Mouse (Mus musculus) E14TG2a.4 (cell line): ENCODE measurements around the gene Foxn4.

ENCODE experiments used
- H3K27me3 ChIP-seq: 2 replicates; pipeline ENCODE4 v1.6.1; 2014; ENCODE audit warnings: low read length, control low read depth; ENCODE audit not compliant: insufficient read depth
- H3K36me3 ChIP-seq: 2 replicates; pipeline ENCODE4 v1.6.1; 2014; ENCODE audit warnings: low read length, control low read depth; ENCODE audit not compliant: insufficient read depth
- H3K4me1 ChIP-seq: replicated peaks from 2 replicates; pipeline ENCODE4 v1.6.1; 2014; ENCODE audit warnings: low read depth, low read length, control low read depth
- H3K4me3 ChIP-seq: replicated peaks from 2 replicates; pipeline ENCODE4 v1.5.1; 2014; ENCODE audit warnings: mild to moderate bottlenecking, low read length
- H3K9me3 ChIP-seq: 2 replicates; pipeline ENCODE4 v1.6.1; 2014; ENCODE audit warnings: low read length, control low read depth
- CTCF ChIP-seq: conservative IDR thresholded peaks from 2 replicates; pipeline ENCODE4 v1.5.1; 2014; ENCODE audit warnings: low read length
- NANOG ChIP-seq: IDR thresholded peaks from 2 replicates; pipeline ENCODE4 v1.6.1; 2014; ENCODE audit warnings: borderline replicate concordance, low read length, mixed read lengths
- POU5F1 ChIP-seq: IDR thresholded peaks from 2 replicates; pipeline ENCODE4 v1.6.1; 2014; ENCODE audit warnings: low read length, borderline replicate concordance

Foxn4 gene

DNA sequence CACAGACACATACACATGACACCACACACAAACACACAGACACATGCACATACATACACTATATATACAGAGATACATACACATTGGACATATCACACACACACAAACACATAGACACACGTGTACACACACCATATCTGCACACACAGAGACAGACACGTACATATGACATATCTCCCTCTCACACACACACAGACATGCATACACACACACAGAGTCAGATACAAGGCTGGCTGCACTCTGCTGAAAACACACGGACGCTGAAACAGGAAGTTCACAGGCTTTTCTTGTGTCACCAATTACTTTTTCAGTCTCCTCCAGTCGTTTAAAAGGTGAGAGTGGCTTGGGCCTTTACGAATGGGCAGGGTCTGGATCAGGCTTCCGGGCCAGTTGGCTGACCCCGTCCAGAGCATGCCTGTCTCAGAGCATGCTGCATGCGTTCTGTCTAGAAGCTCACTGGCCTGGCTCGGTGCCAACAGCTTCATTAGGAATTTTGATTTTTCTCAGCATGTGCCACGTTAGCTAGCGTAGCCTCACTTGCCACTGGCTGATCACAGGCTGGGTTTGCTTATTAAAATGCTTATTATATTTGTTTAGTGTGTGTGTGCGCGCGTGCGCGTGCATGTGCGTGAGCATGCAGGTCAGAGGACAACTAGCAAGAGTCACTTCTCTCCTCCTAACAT is 24.7 kb upstream of the Foxn4 start:
- no peak for TF ChIP-seq POU5F1
- TF ChIP-seq CTCF, result no peak
- H3K27me3 ChIP-seq, result peaks cover 16% of the 10 kb centered on the region
- no peak overlapping the region for H3K4me3 ChIP-seq
- H3K9me3 ChIP-seq, result no peaks in the 10 kb centered on the region
- peaks cover 36% of the 10 kb centered on the region for H3K4me1 ChIP-seq
- no peaks in the 10 kb centered on the region for H3K36me3 ChIP-seq

DNA sequence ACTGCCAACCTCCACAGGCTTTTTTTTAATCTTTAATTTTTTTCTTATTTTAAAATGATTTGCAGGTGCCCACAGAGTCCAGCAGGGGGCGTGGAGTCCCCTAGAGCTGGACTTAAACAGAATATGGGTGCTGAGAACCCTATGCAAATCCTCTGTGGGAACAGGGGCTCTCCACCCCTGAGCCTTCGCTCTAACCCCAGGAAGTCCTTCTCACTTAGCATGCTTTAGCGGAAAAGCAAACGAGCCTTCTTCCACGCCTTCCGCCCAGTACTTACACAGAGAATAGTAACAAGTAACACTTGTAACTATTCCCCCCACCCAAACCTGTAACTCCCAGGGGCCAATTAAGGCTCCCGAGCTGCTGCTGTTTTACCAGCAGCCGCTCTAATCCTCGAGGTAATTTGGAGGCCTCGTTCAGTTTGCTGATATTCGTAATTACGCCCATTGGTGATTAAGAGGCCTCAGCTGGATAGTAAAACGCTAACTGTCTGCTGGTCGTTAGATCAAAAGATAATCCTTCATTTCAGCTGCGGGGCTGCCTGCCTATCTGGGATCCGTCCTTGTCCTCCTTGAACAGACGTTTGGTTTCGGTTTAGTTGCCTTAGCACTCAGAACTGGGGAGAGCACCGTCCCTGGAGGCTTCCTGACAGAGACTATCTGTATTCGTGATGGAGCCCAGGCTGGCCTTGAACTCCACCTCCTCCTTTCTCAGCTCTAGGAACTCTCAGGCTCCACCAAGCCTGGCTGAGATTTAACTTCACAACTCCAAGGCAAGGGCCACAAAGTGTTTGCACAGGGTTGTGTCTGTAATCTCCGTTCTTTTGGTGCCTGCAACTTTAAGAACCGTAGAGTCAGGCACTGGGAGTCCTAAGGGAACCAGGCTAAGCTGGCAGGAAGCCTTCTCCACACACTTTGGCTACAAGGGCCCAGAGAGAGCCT is 23.4 kb upstream of the Foxn4 start:
- Histone ChIP-seq H3K4me3 (peak overlapping the region; percentile 29), H3K4me1 (peaks cover 36% of the 10 kb centered on the region), H3K9me3 (no peaks in the 10 kb centered on the region), H3K27me3 (peaks cover 13% of the 10 kb centered on the region), H3K36me3 (no peaks in the 10 kb centered on the region)
- TF ChIP-seq CTCF, result peak; percentile 63
- TF ChIP-seq POU5F1, result no peak

DNA sequence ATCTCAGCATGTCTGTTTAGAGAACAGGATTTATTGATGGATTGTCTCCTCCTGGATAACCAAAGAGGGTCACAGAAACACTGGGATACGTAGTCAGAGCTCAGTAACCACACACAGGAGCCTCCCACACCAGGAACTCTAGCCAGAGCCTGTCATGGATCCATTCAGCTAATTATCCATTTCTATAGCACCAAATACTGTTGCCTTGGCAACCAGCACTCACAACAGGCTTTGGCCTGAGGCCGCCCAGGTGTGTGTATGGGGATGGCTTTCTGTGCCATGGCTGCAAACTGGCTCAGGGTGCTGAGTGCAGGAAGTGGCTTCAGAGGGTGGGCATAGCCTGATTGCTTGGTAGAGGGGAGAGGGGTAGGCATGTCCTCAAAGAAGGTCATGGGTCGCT is 16.4 kb upstream of the Foxn4 start:
- no peak for TF ChIP-seq CTCF
- no peak for TF ChIP-seq NANOG
- no peak for TF ChIP-seq POU5F1
- no peaks in the 10 kb centered on the region for H3K9me3 ChIP-seq
- no peaks in the 10 kb centered on the region for H3K36me3 ChIP-seq
- peaks cover 19% of the 10 kb centered on the region for H3K27me3 ChIP-seq
- peaks cover 40% of the 10 kb centered on the region for H3K4me1 ChIP-seq
- no peak overlapping the region for H3K4me3 ChIP-seq

DNA sequence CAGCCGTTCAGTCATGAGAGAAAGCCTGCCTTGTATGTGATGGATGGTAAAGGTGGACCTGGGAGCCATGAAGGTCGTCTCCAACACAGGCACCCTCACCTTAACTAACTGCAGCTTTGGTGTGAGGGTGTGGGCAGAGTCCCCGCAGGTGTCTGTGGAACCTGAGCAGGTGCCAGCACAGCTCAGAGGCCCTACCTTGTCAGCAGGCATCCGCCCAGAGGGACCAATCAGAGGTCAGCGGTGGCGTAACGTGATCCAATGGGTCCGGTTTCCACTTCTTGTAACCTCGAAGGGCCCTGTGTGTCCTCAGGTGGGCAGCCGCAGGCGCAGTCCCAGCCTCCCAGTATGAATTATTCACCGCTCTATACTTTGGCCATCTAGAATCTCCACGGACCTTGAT is 15.3 kb upstream of the Foxn4 start, which contains the start of gene Myo1h:
Myo1h (plus strand) TSS at position 293 of the 400 bp plus-strand sequence.
- Histone ChIP-seq H3K9me3 (no peaks in the 10 kb centered on the region), H3K36me3 (no peaks in the 10 kb centered on the region), H3K27me3 (peaks cover 19% of the 10 kb centered on the region), H3K4me3 (peak within 1 kb of the TSS; percentile 65), H3K4me1 (peaks cover 44% of the 10 kb centered on the region)
- TF ChIP-seq NANOG, result no peak
- no peak for TF ChIP-seq POU5F1
- no peak for TF ChIP-seq CTCF

DNA sequence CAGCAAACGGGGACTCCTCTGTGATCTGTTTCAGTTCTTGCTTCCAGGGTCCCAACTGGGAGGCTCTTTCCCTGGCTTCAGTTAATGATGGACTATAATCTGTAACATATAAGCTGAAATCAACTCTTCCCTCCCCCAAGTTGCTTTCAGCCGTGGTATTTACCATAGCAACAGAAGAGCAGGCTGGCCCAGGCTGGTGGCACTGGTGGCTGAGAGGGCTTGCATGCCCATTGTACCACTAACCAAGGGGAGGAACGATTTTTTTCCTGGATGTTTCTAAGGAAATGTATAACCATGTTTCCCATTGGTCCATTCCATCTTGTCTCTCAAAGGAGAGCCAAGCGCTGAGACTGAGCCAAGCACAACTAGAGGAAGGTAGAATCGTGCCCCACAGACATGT is 14.8 kb upstream of the Foxn4 start:
- TF ChIP-seq NANOG (no peak), POU5F1 (no peak), CTCF (no peak)
- Histone ChIP-seq H3K9me3 (no peaks in the 10 kb centered on the region), H3K27me3 (peaks cover 19% of the 10 kb centered on the region), H3K36me3 (no peaks in the 10 kb centered on the region), H3K4me3 (no peak overlapping the region), H3K4me1 (peaks cover 44% of the 10 kb centered on the region)

DNA sequence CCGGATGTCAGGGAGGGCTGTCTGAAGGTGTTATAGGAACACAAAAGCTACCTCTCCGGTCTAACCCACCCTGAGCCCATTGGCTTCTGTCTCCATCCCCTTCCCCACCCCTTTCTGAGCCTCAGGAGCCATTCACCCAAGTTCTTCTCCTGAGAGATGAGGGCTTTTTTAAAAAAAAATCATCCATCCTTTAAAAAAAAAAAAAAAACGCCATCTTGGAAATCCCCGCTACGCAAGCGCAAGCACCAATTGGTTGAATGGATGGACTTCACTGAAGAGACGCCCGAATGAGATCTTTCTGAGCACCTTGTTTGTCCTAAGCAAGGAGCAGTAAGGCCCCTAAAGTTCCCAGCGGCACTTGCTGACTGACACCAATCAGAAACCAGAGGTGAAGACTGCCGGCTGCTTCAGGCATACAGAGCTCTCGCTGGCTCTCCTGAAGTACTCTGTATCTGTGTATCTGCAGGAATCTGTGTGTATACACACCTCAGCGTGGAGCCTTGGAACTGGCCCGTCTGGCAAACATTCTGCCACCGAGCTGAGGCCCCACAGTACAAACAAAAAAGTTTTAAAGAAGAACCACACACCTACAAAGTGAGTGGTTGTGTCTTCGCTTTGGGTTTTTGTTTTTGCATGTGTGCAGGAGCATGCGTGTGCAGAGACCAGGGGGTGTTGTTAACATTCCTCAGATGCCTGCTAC is 13.4 kb upstream of the Foxn4 start:
- peaks cover 19% of the 10 kb centered on the region for H3K27me3 ChIP-seq
- H3K4me3 ChIP-seq, result peak overlapping the region; percentile 20; the same call in 1 of the 2 replicates
- H3K9me3 ChIP-seq, result no peaks in the 10 kb centered on the region
- no peaks in the 10 kb centered on the region for H3K36me3 ChIP-seq
- TF ChIP-seq NANOG, result no peak
- no peak for TF ChIP-seq CTCF
- no peak for TF ChIP-seq POU5F1
- H3K4me1 ChIP-seq, result peaks cover 44% of the 10 kb centered on the region

DNA sequence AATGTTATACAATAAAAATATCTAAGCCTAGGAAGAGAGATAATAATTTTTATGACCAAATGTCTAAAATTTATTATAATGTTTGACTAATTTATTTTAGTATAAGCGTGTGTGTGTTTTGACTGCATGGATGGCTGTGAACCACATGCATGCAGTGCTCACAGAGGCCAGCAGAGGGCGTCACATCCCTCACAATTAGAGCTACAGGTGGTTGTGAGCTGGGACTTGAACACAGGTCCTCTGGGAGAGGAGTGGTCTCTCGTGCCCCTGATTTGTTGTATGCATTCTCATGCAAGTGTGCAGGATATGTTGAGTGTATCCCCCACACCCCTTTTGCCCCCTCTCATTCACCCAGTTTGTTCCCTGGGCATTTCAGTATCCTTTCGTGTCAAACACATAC is 12.5 kb upstream of the Foxn4 start:
- Histone ChIP-seq H3K4me1 (peaks cover 44% of the 10 kb centered on the region), H3K27me3 (peaks cover 22% of the 10 kb centered on the region), H3K36me3 (no peaks in the 10 kb centered on the region), H3K9me3 (no peaks in the 10 kb centered on the region), H3K4me3 (no peak overlapping the region)
- TF ChIP-seq NANOG (no peak), CTCF (peak; percentile 66), POU5F1 (no peak)

DNA sequence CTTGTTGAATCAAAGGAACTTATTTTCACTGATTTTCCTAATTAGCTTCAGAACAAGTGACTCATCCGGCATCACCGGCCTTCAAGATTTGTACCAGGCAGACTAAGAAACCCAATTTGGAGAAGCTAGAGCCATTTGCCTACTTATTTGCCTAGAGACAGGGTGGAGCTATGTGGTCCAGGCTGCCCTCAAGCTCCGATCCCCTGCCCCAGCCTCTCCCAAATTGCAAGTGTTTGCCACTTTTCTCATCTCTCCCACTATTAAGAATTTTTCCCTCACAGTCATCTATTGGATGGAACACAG is 11.7 kb upstream of the Foxn4 start:
- no peak for TF ChIP-seq POU5F1
- TF ChIP-seq CTCF, result no peak
- TF ChIP-seq NANOG, result no peak
- H3K4me3 ChIP-seq, result no peak overlapping the region
- H3K4me1 ChIP-seq, result peaks cover 44% of the 10 kb centered on the region
- H3K36me3 ChIP-seq, result no peaks in the 10 kb centered on the region
- H3K9me3 ChIP-seq, result no peaks in the 10 kb centered on the region
- peaks cover 25% of the 10 kb centered on the region for H3K27me3 ChIP-seq
